Mouse (Mus musculus) E14TG2a.4 (cell line): ENCODE data around the gene Ccs.
"Not testable (repeated sequence)": the region's sequence is repeated elsewhere in the genome, so short reads cannot be mapped to it uniquely, and the experiment has no call there.

Source experiments
- H3K27me3 ChIP-seq: 2 replicates; pipeline ENCODE4 v1.6.1; 2014; ENCODE audit warnings: low read length, control low read depth; ENCODE audit not compliant: insufficient read depth
- H3K36me3 ChIP-seq: 2 replicates; pipeline ENCODE4 v1.6.1; 2014; ENCODE audit warnings: low read length, control low read depth; ENCODE audit not compliant: insufficient read depth
- H3K4me1 ChIP-seq: replicated peaks from 2 replicates; pipeline ENCODE4 v1.6.1; 2014; ENCODE audit warnings: low read depth, low read length, control low read depth
- H3K4me3 ChIP-seq: replicated peaks from 2 replicates; pipeline ENCODE4 v1.5.1; 2014; ENCODE audit warnings: mild to moderate bottlenecking, low read length
- H3K9me3 ChIP-seq: 2 replicates; pipeline ENCODE4 v1.6.1; 2014; ENCODE audit warnings: low read length, control low read depth
- CTCF ChIP-seq: conservative IDR thresholded peaks from 2 replicates; pipeline ENCODE4 v1.5.1; 2014; ENCODE audit warnings: low read length
- NANOG ChIP-seq: IDR thresholded peaks from 2 replicates; pipeline ENCODE4 v1.6.1; 2014; ENCODE audit warnings: borderline replicate concordance, low read length, mixed read lengths
- POU5F1 ChIP-seq: IDR thresholded peaks from 2 replicates; pipeline ENCODE4 v1.6.1; 2014; ENCODE audit warnings: low read length, borderline replicate concordance

The Ccs gene

GRCm38 (mm10) chr19:4839149-4839548 is at the start of gene Ccs, which contains the start of gene Ccdc87:
Gene Ccs (minus strand): TSS chr19:4839332.
Gene Ccdc87 (plus strand): TSS chr19:4839366.
- H3K36me3 ChIP-seq = peaks cover 16% of the 10 kb centered on the region; the same call in 1 of the 2 replicates
- peaks cover 23% of the 10 kb centered on the region for H3K27me3 ChIP-seq
- peaks cover 68% of the 10 kb centered on the region for H3K4me1 ChIP-seq
- no peak for TF ChIP-seq POU5F1
- TF ChIP-seq NANOG = no peak
- no peak for TF ChIP-seq CTCF
- H3K4me3 ChIP-seq = peak within 1 kb of the TSS; percentile 88
- no peaks in the 10 kb centered on the region for H3K9me3 ChIP-seq

- Histone ChIP-seq H3K4me1 (peaks cover 24% of the 10 kb centered on the region), H3K4me3 (no peak overlapping the region), H3K36me3 (peaks cover 49% of the 10 kb centered on the region), H3K27me3 (no peaks in the 10 kb centered on the region), H3K9me3 (no peaks in the 10 kb centered on the region)
- TF ChIP-seq CTCF (no peak), NANOG (no peak), POU5F1 (no peak)
Observed at GRCm38 (mm10) chr19:4883961-4884360, 44.8 kb upstream of the Ccs start.

GRCm38 (mm10) chr19:4879324-4879703 is 40.2 kb upstream of the Ccs start:
- no peaks in the 10 kb centered on the region for H3K9me3 ChIP-seq
- H3K4me1 ChIP-seq = peaks cover 62% of the 10 kb centered on the region
- H3K36me3 ChIP-seq = peaks cover 42% of the 10 kb centered on the region
- no peak for TF ChIP-seq CTCF
- no peak for TF ChIP-seq NANOG
- no peak for TF ChIP-seq POU5F1
- peak overlapping the region; percentile 98 for H3K4me3 ChIP-seq
- peaks cover 2% of the 10 kb centered on the region; the same call in 1 of the 2 replicates for H3K27me3 ChIP-seq

GRCm38 (mm10) chr19:4878405-4879323 is 39.5 kb upstream of the Ccs start, which contains the start of gene Zdhhc24:
Gene Zdhhc24 (plus strand): TSS chr19:4878668.
- no peaks in the 10 kb centered on the region for H3K9me3 ChIP-seq
- H3K4me3 ChIP-seq = peak within 1 kb of the TSS; percentile 98
- TF ChIP-seq CTCF (no peak), POU5F1 (no peak), NANOG (no peak)
- H3K27me3 ChIP-seq = peaks cover 2% of the 10 kb centered on the region; the same call in 1 of the 2 replicates
- H3K4me1 ChIP-seq = peaks cover 65% of the 10 kb centered on the region
- peaks cover 37% of the 10 kb centered on the region for H3K36me3 ChIP-seq

- Histone ChIP-seq H3K9me3 (no peaks in the 10 kb centered on the region), H3K36me3 (peaks cover 28% of the 10 kb centered on the region)
- TF ChIP-seq POU5F1 (no peak), CTCF (no peak), NANOG (no peak)
Observed at GRCm38 (mm10) chr19:4877785-4878184, 38.7 kb upstream of the Ccs start, which contains the start of gene Actn3. Gene Actn3 (minus strand): TSS chr19:4877909.

GRCm38 (mm10) chr19:4876755-4877154 is 37.6 kb upstream of the Ccs start:
- H3K27me3 ChIP-seq = peaks cover 4% of the 10 kb centered on the region; the same call in 1 of the 2 replicates
- peaks cover 27% of the 10 kb centered on the region for H3K36me3 ChIP-seq
- no peaks in the 10 kb centered on the region for H3K9me3 ChIP-seq
- H3K4me1 ChIP-seq = peaks cover 70% of the 10 kb centered on the region
- peak overlapping the region; percentile 98 for H3K4me3 ChIP-seq
- TF ChIP-seq POU5F1 (no peak), NANOG (no peak), CTCF (no peak)

More at GRCm38 (mm10) chr19:4877785-4878184, 38.7 kb upstream of the Ccs start, which contains the start of gene Actn3:
- Histone ChIP-seq H3K4me3 (peak within 1 kb of the TSS; percentile 98), H3K27me3 (peaks cover 2% of the 10 kb centered on the region; the same call in 1 of the 2 replicates), H3K4me1 (peaks cover 67% of the 10 kb centered on the region)

- Histone ChIP-seq H3K27me3 (peaks cover 4% of the 10 kb centered on the region; the same call in 1 of the 2 replicates), H3K36me3 (peaks cover 27% of the 10 kb centered on the region), H3K4me3 (no peak overlapping the region), H3K9me3 (no peaks in the 10 kb centered on the region), H3K4me1 (peaks cover 70% of the 10 kb centered on the region)
- TF ChIP-seq POU5F1 = no peak
- TF ChIP-seq CTCF = no peak
- no peak for TF ChIP-seq NANOG
Observed at GRCm38 (mm10) chr19:4876241-4876640, 37.1 kb upstream of the Ccs start.

- not testable (repeated sequence) for H3K9me3 ChIP-seq, H3K27me3 ChIP-seq, H3K4me3 ChIP-seq
- Histone ChIP-seq H3K4me1 (peaks cover 56% of the 10 kb centered on the region), H3K36me3 (peaks cover 30% of the 10 kb centered on the region)
- TF ChIP-seq NANOG = 0 out of 2 replicates have a peak, but pooled peaks have one; percentile 9
Observed at GRCm38 (mm10) chr19:4874613-4875012, 35.5 kb upstream of the Ccs start.
